Mouse (Mus musculus): ENCODE measurements around the gene Cts6. TPM values are rescaled to one million over a fixed set of nuclear protein-coding genes. Genes with fewer than 3 reads are reported as not detected.
"Not testable (repeated sequence)": the region's sequence is repeated elsewhere in the genome, so short reads cannot be mapped to it uniquely, and the experiment has no call there.

Cts6 gene
- not detected in 2 replicates for total RNA-seq (2014; fragmentation: Nextera tagmentation)
- total RNA-seq (2017), result not detected in 2 replicates
- polyA plus RNA-seq (2012), result not detected in 2 replicates

GRCm38 (mm10) chr13:61203310-61203709, at the start of gene Cts6:
Cts6 (minus strand) TSS chr13:61203410.
- ATAC-seq (ENCODE audit: extremely low read depth, insufficient number of reproducible peaks, low FRiP score, poor library complexity, severe bottlenecking), result no peak

GRCm38 (mm10) chr13:61241076-61241947, 38.1 kb upstream of the Cts6 start:
- Histone ChIP-seq H3K4me3 (ENCODE audit: low read depth, low read length) (no peak overlapping the region), H3K9me3 (replicated peaks) (no peaks in the 10 kb centered on the region), H3K27me3 (ENCODE audit: insufficient read depth, low read length) (no peaks in the 10 kb centered on the region), H3K36me3 (replicated peaks) (no peaks in the 10 kb centered on the region), H3K4me1 (ENCODE audit: insufficient read depth, low read depth, low read length) (no peaks in the 10 kb centered on the region)
- DNase-seq (ENCODE audit: low spot score) (no peak), ATAC-seq (ENCODE audit: extremely low read depth, insufficient number of reproducible peaks, low FRiP score, poor library complexity, severe bottlenecking) (0 out of 2 replicates have a peak, but pooled peaks have one; percentile 22)
- TF ChIP-seq GATA1 (IDR thresholded peaks at IDR 0.05; ENCODE audit: borderline replicate concordance, low read length) (no peak), CTCF (IDR thresholded peaks at IDR 0.05; ENCODE audit: low read depth, low read length) (0 out of 2 replicates have a peak, but pooled peaks have one; percentile 11), TAL1 (conservative IDR thresholded peaks at IDR 0.05; ENCODE audit: low read depth, low read length) (no peak), POLR2AphosphoS5 (IDR thresholded peaks at IDR 0.05; ENCODE audit: insufficient replicate concordance, low read depth, low read length) (no peak), GATA2 (IDR thresholded peaks at IDR 0.05; ENCODE audit: borderline replicate concordance, low read depth, low read length) (no peak)

More at GRCm38 (mm10) chr13:61203310-61203709, at the start of gene Cts6:
- Histone ChIP-seq H3K27me3 (ENCODE audit: insufficient read depth, low read length) (no peaks in the 10 kb centered on the region), H3K4me1 (ENCODE audit: insufficient read depth, low read depth, low read length) (no peaks in the 10 kb centered on the region), H3K9me3 (replicated peaks) (no peaks in the 10 kb centered on the region), H3K4me3 (ENCODE audit: low read depth, low read length) (no peak within 1 kb of the TSS), H3K36me3 (replicated peaks) (no peaks in the 10 kb centered on the region)
- DNase-seq (ENCODE audit: low spot score), result no peak
- TF ChIP-seq GATA2 (IDR thresholded peaks at IDR 0.05; ENCODE audit: borderline replicate concordance, low read depth, low read length) (no peak), POLR2AphosphoS5 (IDR thresholded peaks at IDR 0.05; ENCODE audit: insufficient replicate concordance, low read depth, low read length) (no peak), CTCF (IDR thresholded peaks at IDR 0.05; ENCODE audit: low read depth, low read length) (no peak), GATA1 (IDR thresholded peaks at IDR 0.05; ENCODE audit: borderline replicate concordance, low read length) (no peak), TAL1 (conservative IDR thresholded peaks at IDR 0.05; ENCODE audit: low read depth, low read length) (no peak)

DNA sequence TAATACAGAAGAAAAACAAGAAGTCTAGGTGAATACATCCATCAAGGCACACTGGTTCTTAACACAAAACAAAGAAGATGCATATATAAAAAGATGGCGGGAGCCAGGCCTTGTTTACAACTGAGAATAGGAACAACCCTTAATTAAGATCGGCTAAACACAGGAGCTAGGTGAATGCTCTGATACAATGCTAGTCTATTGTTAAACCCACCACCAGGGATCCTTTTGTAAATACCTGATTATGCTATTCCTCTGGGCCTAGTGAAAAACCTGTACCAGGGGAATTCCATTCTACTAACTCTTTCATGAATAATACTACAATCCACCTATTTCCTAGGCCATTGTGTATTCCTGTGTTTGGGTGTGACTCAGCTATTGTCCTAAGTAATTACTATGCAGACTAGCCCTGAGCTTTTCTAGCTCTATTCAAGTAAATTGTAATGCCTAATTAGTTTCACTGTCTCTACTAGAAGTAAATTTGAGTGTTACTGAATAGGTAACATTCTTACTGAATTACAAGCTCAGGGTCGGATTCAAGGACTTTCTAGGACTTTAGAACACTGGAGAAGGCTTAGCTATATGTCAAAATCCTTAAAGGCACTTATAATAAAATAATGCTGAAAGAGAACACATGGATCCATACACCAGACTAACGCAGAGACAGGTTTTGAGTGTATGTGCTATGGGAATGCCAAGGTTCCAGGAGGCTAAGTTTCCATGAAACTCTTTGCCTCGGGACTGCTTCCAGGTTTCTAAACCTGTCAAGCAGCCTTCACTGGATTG, 17.9 kb downstream of the Cts6 start:
- not testable (repeated sequence) for DNase-seq (ENCODE audit: low spot score); H3K4me3 ChIP-seq (ENCODE audit: low read depth, low read length); H3K36me3 ChIP-seq (replicated peaks); H3K4me1 ChIP-seq (ENCODE audit: insufficient read depth, low read depth, low read length); H3K9me3 ChIP-seq (replicated peaks); H3K27me3 ChIP-seq (ENCODE audit: insufficient read depth, low read length); ATAC-seq (ENCODE audit: extremely low read depth, insufficient number of reproducible peaks, low FRiP score, poor library complexity, severe bottlenecking)

DNA sequence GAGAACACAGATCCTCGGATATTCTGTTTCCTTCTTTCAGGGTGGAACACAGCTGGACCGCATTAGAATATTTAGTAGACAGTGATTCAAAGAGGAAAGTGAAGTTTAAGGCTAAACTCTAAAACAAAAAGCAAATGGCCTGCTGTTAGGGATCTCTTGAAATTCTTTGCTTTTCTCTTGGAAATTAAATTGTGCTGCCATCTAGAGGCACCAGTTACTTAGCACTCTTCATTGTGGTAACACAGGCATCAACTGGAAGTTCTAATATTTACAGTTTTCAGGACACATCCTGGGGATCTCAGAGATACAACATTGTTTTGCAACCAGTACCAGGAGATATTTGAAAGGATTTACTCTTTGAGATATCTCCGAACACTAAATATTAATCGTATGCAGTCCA, 38.6 kb downstream of the Cts6 start:
- no peak for TF ChIP-seq GATA1 (IDR thresholded peaks at IDR 0.05; ENCODE audit: borderline replicate concordance, low read length)
- TF ChIP-seq TAL1 (conservative IDR thresholded peaks at IDR 0.05; ENCODE audit: low read depth, low read length), result no peak
- no peak for TF ChIP-seq GATA2 (IDR thresholded peaks at IDR 0.05; ENCODE audit: borderline replicate concordance, low read depth, low read length)
- TF ChIP-seq CTCF (IDR thresholded peaks at IDR 0.05; ENCODE audit: low read depth, low read length), result no peak
- no peak for TF ChIP-seq POLR2AphosphoS5 (IDR thresholded peaks at IDR 0.05; ENCODE audit: insufficient replicate concordance, low read depth, low read length)
- Histone ChIP-seq H3K4me1 (ENCODE audit: insufficient read depth, low read depth, low read length) (no peaks in the 10 kb centered on the region), H3K4me3 (ENCODE audit: low read depth, low read length) (no peak overlapping the region), H3K9me3 (replicated peaks) (peaks cover 11% of the 10 kb centered on the region), H3K27me3 (ENCODE audit: insufficient read depth, low read length) (no peaks in the 10 kb centered on the region), H3K36me3 (replicated peaks) (no peaks in the 10 kb centered on the region)
- ATAC-seq (ENCODE audit: extremely low read depth, insufficient number of reproducible peaks, low FRiP score, poor library complexity, severe bottlenecking), result no peak
- DNase-seq (ENCODE audit: low spot score), result no peak

GRCm38 (mm10) chr13:61164156-61164555, 39.1 kb downstream of the Cts6 start, which contains the start of gene Ctsr:
Ctsr (minus strand) TSS chr13:61164256.
- no peaks in the 10 kb centered on the region for H3K36me3 ChIP-seq (replicated peaks)
- peaks cover 13% of the 10 kb centered on the region for H3K9me3 ChIP-seq (replicated peaks)
- no peak within 1 kb of the TSS for H3K4me3 ChIP-seq (ENCODE audit: low read depth, low read length)
- H3K27me3 ChIP-seq (ENCODE audit: insufficient read depth, low read length), result no peaks in the 10 kb centered on the region
- TF ChIP-seq TAL1 (conservative IDR thresholded peaks at IDR 0.05; ENCODE audit: low read depth, low read length) (no peak), GATA1 (IDR thresholded peaks at IDR 0.05; ENCODE audit: borderline replicate concordance, low read length) (no peak)
- H3K4me1 ChIP-seq (ENCODE audit: insufficient read depth, low read depth, low read length), result no peaks in the 10 kb centered on the region
- no peak for DNase-seq (ENCODE audit: low spot score)
- no peak for ATAC-seq (ENCODE audit: extremely low read depth, insufficient number of reproducible peaks, low FRiP score, poor library complexity, severe bottlenecking)

Other genes starting within 250 kb of the Cts6 start
- not detected in 2 replicates for gene Ctsj, start 197.5 kb downstream of the Cts6 start, total RNA-seq (2014; fragmentation: Nextera tagmentation)
- gene Ctsj, start 197.5 kb downstream of the Cts6 start, total RNA-seq (2017), result 0.12 TPM in 1 of 2 replicates, not detected in the other
- not detected in 2 replicates for gene Ctsj, start 197.5 kb downstream of the Cts6 start, polyA plus RNA-seq (2012)
- not detected in 2 replicates for gene Ctsq, start 162.8 kb downstream of the Cts6 start, total RNA-seq (2014; fragmentation: Nextera tagmentation)
- gene Ctsq, start 162.8 kb downstream of the Cts6 start, total RNA-seq (2017), result not detected in 2 replicates
- gene Ctsq, start 162.8 kb downstream of the Cts6 start, polyA plus RNA-seq (2012), result not detected in 2 replicates
- gene Ctsr, start 39.2 kb downstream of the Cts6 start, total RNA-seq (2014; fragmentation: Nextera tagmentation), result not detected in 2 replicates
- not detected in 2 replicates for gene Ctsr, start 39.2 kb downstream of the Cts6 start, total RNA-seq (2017)
- gene Ctsr, start 39.2 kb downstream of the Cts6 start, polyA plus RNA-seq (2012), result not detected in 2 replicates
- not detected in 2 replicates for gene Cts8, start 51.9 kb upstream of the Cts6 start, total RNA-seq (2014; fragmentation: Nextera tagmentation)
- not detected in 2 replicates for gene Cts8, start 51.9 kb upstream of the Cts6 start, total RNA-seq (2017)
- gene Cts8, start 51.9 kb upstream of the Cts6 start, polyA plus RNA-seq (2012), result not detected in 2 replicates
- gene Gm49398, start 85.4 kb upstream of the Cts6 start, total RNA-seq (2014; fragmentation: Nextera tagmentation), result not detected in 2 replicates
- not detected in 2 replicates for gene Gm49398, start 85.4 kb upstream of the Cts6 start, total RNA-seq (2017)
- gene Gm49398, start 85.4 kb upstream of the Cts6 start, polyA plus RNA-seq (2012), result not detected in 2 replicates
- gene Cts7, start 154.8 kb upstream of the Cts6 start, total RNA-seq (2014; fragmentation: Nextera tagmentation), result not detected in 2 replicates
- gene Cts7, start 154.8 kb upstream of the Cts6 start, total RNA-seq (2017), result not detected in 2 replicates
- gene Cts7, start 154.8 kb upstream of the Cts6 start, polyA plus RNA-seq (2012), result not detected in 2 replicates

Measured in G1E (cell line).